Mouse (Mus musculus) skeletal muscle tissue, postnatal 0 days (tissue): ENCODE measurements around the gene Slc1a2. TPM values are rescaled to one million over a fixed set of nuclear protein-coding genes. Genes with fewer than 3 reads are reported as not detected.

Source experiments
- polyA plus RNA-seq: library from polyadenylated mRNA; unstranded; fragments of >200 nt; fragmentation: Nextera tagmentation; extraction: Ambion mirVana; gene quantifications from 2 replicates; pipeline ENCODE4 v1.2.1, GENCODE M21; 2015

The Slc1a2 gene
- 0.22 and 0.31 TPM in 2 replicates for polyA plus RNA-seq

DNA sequence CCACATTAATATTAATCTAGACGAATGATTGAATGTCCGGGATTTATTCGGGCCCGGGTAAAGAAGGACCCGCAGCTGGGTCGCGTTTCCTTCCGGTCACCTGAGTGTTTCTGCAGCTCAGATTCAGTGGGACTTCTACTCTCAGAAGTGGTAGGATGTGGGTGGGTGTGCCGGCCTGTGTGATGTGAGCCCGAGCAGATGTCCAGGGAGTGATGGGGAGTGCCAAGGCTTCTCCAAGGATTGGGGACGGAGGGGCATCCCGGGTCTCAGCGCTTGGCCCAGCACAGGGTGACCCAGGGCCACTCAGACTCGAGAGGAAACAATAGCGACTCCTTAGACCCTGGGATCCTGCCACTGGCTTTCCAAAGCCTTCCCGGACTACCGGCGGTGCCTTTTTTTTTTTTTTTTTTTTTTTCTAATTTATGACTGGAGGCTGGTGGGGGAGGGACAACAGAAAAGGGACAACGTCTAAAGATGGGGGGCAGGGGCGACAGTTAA lies at the start of gene Slc1a2:
Slc1a2 (plus strand) TSS at position 497 of the 498 bp plus-strand sequence.

Other genes starting within 250 kb of the Slc1a2 start
- 3.5 and 5.3 TPM in 2 replicates for gene Fjx1, start 206.2 kb upstream of the Slc1a2 start, polyA plus RNA-seq
- gene Pamr1, start 108.6 kb upstream of the Slc1a2 start, polyA plus RNA-seq = 39.9 and 46.1 TPM in 2 replicates
- gene Cd44, start 243.0 kb downstream of the Slc1a2 start, polyA plus RNA-seq = 30.1 and 34.4 TPM in 2 replicates